Mouse (Mus musculus) c-Kit-positive CD71-positive TER-119-negative erythroid progenitor cells, embryonic 14.5 days (primary cell): ENCODE measurements around the gene Flad1.

Source experiments
- DNase-seq: peaks from one replicate; pipeline ENCODE4 v3.0.0-alpha.2; 2013; ENCODE audit warnings: low read depth

Gene Flad1

DNA sequence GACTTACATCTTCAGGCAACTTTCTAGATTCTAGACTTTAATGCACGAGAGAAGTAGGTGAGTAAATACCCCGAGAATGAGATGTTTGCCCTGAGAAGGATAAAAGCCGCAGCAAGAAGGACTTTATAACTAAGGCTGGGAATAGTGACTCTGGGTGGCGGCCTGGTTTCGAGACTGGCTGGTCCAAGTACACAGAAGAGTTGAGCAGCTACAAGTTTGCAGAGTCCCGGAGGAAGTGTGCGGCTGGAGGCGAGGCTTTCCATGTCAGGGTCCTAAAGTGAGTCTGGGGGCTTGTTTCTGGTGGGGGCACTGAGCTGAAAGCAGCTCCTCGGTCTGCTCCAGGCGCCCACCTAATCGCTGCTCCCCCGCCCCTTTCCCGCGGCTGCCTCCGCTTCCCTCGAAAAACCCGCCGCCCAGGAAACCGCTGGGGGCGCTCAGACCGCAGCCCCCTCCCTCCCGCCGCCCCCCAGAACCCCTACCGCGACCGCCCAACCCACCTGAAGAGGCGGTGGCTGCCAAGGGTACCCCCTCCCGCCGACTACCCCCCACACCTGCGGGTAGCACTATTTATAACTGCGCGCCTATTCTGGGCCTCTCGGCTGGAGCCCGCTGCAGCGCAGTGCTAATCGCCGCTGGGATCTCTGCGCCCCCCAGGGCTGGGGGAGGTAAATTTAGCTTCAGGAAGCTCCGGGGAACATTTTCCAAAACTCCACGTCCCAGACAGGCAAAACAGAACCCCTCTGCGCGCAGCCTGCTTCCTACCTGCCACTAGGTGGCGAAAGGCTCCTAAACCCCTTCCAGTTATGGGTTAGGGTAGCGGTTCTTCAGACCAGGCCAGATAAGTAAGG lies 15.6 kb downstream of the Flad1 start:
- DNase-seq: no peak

DNA sequence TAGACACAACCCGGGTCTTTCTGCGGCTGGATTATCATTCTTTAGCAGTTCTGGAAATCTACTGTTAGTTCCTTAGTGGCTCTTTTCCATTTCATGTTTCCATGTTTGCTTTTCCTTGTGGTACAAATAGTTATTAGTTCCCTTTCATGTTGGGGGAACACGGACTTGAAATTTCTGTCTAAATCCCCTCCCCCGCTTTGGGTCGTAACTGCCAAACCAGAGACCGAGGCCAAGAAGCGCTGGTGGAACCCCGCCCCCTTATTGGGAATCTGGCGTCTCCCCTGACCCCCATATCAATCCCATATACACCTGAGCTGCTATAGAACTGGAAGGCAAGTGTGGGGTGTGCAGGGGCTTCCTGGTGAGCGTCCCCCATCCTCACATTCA lies 16.3 kb downstream of the Flad1 start:
- no peak for DNase-seq

DNA sequence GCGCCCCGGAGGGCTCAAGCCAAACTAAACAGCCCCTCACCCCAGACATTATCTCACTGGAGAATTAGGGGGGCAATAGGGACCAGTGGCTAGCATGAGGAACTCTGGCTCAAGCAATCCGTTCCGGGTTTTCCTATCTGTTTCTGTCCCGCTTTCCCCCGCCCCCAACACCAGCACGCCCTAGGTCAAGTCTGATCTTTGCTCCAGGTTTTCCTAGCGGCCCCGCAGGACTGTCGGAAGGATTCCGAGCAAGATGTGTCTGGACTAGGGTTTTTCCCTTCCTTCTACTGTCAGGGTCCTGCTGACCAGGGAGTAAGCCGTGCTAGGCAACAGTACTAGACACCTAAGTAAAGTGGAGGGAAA lies 16.8 kb downstream of the Flad1 start:
- peak; percentile 68 for DNase-seq

DNA sequence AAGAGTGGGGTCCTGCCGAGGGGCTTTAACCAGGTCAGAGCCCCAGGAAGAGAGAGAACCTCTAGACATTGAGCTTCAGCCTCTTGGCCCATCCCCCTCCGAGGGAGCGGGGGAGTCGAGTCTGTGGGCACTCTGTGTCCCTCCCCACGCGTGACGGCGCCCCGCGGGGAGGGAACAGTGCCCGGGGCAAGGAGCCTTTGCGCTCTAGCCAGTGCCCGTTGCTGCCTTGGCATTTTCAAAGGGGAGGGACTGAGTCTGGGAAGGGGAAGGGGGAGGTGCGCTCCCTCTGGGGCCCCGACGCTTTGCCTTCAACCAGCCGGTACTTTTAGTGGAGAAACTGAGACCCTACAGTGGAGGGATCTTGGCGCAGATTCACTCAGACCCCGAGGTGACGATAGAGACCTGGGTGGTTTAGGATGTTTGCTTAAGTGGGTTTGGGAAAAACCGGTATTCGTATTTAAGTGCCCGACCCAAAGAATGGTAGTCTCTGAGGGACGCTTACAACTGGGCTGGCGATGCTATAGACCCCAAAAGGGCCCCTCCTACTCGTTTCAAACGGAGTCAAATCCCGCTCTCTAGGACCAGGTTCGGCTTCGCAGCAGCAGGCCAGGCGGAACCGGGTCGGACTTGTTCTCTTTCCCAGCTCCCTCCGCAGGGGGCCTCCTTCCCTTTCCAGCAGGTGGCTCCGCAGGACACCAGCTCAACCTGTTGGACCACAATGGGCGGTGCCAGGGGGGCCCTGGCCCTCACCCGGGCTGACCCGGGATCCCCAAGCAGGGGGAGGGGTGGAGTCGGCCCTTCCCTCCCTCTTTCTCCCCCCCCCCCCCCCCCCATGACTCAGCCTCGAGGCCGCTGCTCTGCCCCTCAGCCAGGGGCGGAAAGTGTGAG lies 17.4 kb downstream of the Flad1 start, which contains the start of gene Zbtb7b:
TSS of gene Zbtb7b (minus strand) at position 771 of the 888 bp plus-strand sequence.
- DNase-seq: peak; percentile 54

DNA sequence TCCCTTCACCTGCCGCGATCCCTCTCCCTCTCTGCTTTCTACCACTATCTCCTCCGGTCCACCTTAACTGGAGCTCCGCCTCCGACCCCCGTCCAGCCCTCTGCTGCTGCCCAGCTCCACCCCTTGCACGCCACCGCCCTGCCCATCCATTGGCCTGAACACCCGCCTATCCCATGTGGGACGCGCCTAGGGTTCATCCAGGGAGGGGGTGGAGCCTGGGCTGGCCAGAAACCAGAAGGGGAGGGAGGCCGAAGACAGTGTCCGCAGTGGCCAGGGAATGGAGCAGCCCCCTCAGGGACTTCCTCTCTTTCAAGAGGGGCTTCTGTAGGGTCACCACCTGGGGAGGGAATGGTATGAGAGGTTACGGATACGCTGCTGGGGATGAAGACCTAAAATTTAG lies 18.1 kb downstream of the Flad1 start:
- DNase-seq: peak; percentile 93

DNA sequence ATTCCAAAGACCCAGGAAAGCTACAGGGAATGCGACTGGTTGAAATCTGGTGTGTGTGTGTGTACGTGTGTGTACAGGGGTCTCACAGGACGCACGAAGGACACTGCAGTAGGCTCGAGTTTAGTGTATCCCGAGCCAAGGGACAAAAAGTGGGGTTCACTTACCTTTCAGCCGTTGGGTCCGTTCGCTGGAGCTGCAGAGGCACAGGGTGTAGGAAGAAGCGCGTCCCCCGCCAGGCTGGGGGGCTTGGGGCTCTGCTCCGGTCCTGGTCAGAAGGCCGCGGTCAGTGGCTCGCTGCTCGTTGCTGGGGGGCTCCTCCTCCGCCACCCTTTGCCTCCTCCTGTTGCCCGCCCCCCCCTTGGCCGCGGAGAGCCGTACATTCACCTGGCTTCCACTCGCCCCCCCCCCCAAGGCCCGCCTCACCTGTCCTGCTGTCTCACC lies 18.8 kb downstream of the Flad1 start:
- no peak for DNase-seq

DNA sequence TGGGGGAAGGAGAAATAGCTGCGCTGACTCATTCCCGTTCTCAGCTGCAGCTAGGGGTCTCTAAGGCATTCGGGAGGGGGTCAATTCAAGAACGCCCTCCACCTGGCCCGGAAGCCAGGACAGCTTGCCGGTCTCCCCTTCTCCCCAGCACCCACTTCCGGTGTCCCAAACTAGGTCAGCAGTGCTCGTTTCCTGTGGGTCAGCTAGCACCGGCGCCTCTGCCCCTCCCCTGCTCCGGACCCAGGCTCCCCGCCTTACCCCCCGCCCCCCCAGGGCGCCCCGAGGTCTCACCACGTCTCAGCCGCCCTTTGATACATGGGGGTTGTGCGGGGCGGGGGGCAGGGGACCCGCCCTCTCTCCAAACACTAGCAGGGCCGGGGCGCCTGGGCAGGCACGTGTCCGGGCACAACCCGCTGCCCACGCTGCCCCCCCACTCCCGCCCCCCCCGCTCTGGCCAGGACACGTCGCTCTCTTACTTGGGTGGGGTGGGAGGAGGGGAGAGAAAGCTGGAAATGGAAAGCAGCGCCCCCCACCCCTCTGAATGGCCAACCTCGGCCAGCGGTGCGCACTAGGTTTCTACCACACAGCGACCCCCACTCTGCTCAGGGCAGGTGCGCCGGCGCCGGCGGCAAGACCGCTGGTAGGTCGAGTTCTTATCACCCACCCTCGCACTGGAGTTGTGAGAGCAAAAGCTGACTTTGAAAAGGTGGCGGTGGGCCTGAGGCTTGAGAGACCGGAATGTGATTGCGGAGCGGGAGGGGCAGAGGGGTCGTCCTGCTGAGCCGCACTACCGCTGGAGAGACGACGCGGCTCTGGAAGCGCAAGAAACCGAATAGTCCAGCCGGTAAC lies 19.8 kb downstream of the Flad1 start:
- DNase-seq: no peak

DNA sequence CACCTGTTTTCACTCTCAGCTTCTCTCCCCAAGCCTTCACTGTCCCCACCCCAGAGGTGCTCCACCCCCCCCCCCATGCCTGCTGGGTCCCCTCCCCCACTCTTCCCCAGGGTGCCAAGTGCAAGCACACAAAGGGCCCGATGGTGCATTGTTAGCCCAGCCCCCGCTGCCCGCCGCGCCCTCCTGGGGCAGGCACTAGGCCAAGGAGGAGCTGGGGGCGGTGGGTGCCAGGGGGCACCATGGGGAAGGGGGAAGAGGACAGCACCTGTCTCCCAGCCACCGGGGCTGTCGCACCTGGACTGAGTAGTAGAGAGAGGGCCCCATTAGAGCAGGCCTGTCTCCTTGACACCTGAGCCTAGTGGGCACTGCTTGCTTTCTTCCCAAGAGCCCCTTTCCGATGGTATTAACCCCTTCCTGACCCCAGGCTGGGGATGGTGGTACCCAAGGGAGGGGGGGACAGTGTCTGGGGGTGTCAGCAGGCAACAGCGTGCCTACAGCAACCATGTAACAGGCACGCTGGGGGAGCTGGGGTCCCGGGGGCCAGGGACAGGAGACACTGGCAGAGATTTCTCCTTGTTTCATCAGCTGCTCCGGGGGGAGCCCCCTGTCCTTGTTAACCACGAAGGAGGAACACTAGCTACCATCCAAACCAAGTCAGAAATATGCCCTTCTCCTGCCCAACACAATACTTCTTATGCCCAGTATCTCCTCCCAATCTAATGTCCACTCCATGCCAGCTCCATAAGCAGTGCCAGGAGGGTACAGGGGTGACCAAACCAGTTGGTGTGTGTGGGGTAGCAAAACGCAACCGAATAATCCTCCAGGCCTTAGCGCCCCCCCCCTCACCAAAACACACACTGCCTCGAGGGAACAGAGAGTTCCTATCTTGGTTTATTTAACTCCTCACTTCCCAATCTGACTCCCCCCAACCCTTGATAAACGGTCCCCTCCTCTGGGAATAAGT lies 20.7 kb downstream of the Flad1 start:
- no peak for DNase-seq

DNA sequence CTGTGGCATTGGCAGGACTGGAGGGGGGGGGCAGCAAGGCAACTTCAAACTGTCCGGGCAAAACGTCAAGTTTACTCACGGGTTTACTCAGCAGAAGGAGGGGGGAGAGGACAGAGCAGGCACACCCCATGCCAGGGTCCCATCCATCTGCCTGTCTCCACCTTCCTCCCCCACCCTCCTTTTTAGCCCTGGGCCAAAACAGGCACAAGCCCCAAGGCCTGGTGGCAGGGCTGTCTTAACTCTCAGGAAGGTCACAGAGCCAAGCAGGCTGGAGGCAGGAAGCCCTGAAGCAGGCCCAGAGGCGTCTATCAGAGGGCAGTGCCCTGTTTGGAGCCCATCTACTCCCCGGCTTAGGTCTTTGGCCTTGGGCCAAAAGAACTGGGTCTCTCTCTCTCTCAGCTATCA lies 21.6 kb downstream of the Flad1 start:
- no peak for DNase-seq

DNA sequence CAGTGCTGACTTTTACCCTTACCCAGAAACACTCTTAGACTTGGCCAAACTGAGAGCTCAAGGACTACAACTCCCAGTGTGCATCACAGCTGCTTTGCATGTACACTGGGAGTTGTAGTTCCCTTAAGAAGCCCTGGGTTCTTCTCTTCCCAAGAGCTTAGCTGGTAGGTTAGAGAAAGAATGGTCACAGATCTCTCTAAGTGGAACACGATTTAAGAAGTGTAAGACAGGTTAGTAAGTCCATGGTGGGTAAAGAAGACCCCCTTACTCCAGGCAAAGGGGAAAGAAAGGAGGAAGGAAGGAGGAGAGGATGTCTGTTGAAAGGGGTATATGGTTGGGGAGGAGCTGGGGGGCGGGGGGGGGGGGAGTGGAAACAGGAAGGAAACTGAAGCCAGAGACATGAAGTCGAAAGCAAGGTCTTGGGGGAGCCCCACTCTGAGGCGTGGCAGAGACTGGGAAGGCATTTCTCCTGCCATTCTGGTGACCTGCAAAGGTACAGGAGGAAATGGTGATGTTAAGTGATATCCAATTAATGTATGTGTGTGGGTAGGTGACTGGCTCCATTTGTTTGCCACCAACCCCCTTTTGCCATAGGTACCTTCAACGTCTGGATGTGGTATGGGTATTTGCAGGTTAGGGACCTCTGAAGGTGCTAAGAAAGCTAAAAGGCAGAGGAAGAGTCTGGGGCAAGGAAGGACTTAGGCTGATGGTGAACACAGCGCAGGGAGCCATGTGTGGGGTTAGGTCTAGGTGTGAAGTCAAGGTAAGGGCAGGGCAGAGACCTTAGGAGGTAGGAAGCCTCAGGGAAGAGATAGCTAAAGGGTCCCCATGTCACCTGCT lies 22.5 kb downstream of the Flad1 start:
- no peak for DNase-seq

DNA sequence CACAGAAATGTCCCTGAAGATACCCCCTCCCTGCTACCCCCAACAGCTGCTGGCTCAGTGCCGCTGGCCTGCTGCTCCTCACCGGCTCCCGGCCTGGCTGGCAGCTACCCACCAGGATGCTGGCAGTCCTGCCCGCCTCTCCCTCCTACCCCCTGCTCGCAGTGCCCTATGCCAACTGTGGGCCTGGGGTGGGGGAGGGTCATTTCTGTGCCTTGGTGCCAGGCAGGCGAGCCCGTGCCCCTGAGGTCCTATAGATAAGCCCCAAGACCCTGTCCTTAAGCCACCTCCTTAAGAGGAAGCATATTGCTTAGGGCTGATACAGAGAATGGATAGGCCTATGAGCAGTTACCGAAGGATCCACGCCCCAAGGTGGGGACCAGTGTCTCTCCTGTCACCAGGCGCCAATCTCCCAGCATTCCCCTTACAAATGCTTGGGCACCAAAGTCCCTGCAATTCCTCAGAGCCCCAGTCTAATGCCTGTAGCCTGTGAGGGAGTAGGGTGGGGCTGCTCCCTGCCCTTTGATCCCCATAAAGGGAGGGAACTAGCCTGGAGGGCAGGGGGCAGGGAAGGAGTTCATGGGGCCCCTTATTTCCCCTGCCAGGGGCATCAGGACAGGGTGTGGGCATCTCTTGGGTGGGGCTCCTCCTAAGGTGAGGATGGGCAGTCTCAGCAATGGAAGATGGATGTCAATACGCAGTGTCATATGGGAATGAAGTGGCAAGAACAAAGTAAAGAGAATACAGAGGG lies 23.4 kb downstream of the Flad1 start:
- DNase-seq: no peak

DNA sequence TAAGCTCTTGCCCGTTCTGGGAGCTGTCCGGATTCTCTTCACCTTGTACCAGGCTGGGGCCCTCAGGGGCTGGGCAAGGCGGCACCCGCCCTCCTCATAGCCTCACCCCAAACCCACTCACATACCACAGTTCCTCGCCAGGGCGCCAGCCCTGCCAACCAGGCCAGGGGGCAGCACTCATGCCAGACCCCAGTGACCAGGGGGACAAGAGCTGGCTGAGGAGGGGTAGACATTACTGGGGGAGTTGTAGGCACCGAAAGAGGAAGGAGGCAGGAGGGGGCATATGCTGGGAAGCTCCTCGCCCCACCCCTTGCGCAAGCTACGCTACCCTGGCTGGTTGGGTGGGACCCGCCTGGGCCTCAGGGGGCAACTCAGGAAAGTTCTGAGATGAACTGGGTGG lies 24.0 kb downstream of the Flad1 start:
- no peak for DNase-seq

DNA sequence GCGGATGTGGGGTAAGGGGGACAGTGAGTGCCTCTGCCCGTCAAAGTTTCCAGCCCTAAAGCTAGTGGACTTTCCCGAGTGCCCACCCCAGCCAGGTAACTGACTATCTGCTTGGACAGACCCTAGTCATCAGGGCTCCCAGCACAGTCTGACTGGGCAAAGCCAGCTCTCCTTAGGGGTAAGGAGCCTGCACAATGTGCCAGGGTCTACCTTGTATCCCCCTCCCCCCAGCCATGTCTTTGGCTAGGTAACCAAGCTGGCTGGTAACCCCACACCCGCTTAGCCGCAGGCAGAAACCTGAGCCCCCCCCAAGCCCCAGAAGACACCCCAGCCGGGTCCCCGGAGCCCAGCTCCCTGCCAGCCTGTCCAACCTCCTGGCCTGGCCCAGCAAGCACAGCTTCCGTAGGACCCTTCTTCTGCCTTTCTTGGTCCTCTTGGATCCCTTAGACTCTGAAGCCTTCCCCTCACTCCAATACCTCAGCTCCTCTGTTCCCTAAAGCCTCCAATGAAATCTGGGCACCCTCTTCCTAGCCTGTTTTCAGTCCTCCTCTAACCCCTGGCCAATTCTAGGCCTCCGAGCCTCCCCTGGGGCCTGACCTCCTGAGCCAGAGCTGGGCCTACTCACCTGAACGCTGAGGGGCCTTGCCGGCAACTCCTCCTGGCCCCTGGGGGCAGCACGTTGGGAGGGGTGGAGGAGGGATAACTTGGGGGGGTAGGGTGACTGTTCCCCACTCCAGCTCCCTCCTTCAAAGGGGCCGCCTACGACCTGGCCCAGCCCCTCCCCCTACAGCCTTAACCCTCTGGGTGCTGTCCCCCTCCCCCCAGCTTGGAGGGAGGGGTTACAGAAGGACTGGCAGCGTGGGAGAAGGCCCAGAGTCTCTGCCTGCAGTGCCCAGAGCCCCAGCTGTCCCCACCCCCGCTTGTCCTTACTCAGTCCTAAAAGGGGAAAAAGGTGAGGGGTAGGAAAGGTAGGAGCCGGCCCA lies 24.9 kb downstream of the Flad1 start:
- no peak for DNase-seq

DNA sequence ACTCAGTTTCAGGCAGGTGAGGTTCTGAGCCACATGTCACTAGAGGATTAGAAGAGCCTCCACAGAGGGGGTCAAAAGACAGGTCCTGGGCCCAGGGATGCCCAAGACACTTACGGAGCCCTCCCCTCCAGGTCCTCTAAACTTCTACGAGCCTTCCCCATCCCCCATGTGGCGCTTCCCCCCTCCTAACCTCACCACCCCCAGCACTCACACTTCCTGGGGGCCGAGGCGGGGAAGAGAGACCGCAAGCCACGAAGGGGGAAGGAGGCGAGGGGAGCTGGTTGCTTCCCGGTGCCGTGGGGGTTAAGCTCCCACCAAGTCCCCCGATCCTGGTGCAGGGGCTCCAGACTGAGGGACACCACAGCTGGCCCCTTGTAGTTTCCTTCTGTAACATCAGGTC lies 26.2 kb downstream of the Flad1 start:
- DNase-seq: no peak

DNA sequence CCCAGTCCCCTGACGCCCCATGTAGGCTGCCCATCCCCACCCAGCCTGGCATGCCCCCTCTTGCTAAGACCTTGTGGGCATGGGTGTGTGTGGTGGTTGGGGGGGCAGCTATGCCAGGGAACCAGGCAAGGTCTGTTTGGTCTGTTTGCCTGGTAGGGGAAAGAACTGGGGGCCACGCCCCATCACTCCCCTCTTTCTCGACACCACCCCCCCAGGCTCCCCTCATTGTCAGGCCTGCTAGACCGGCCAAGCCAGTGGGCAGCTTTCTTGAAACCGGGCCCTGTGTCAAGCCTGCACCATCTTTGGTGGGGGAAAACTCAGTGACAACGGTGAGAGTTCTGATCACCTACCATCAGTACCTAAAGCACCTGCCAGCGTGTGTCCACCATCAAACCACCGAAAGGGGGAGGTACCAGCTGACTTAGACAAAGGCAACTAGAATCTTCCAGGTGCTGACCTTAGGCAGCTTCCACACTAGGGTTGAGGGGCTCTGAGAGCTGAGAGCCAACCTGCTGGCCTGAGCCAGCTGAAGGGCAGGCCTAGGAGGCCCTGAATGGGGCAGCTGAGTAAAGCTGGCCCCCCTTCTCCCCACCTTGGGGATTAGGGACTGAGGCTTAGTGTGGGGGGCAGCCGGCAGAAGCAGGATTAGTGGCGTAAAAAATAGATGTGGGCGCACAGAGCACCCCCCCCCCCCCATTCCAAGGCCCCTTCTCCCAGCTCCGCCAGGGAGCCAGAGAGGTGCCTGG lies 27.2 kb downstream of the Flad1 start:
- DNase-seq: no peak

DNA sequence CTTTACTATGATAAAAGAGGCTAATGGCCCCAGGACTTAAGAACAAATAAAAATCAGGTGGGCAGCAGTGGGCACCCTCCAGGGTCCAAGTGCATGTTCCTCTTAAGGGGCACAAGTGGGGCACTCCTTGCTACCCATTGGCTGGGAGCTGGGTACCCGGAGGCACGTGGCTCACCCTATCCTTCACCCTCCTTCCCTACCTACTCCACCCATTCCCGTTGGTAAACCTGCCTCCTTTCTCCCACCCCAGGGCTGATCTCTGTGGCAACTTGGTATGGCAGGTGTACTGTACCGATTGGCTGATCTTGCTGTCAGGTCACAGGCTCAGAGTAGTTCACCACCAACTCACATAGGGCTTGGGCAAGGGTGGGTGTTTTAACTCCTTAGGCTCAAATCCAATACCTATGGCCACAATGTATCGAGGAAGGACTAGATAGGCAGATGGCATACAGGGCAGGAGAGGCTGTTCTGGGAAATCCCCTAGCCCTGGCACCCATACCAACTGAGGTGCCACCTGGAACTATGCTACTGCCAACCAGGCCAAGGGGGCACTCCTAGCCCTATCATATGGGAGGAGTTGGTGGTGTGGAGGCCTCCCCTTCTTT lies 27.9 kb downstream of the Flad1 start:
- DNase-seq: no peak

DNA sequence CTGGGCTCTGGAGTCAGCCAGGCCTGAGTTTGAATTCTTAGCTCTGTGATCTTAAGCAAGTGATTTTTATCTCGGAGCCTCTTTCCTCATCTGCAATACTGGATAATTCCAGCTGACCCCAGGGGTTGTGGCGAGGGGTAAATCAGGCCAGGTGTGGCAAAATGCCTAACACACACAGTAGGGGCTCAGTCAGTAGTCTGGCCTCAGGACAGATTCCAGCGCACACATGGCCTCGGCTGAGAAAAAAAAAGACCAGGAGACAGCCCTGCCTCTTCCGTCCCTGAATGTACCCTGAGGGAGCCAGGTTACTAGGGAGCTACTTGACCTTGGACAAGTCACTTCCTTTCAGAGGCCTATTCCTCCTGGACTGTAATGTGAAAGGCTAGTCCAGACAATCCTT lies 28.7 kb downstream of the Flad1 start:
- DNase-seq: no peak
